Mouse (Mus musculus) fat pad, adult 2 months (tissue): Measurements from ENCODE around the gene Ergic1.

Experiments
- DNase-seq: peaks from one replicate; pipeline ENCODE4 v3.0.0-alpha.2; 2011; ENCODE audit warnings: low read depth, low spot score; ENCODE audit errors: extremely low read depth

Ergic1 gene

DNA sequence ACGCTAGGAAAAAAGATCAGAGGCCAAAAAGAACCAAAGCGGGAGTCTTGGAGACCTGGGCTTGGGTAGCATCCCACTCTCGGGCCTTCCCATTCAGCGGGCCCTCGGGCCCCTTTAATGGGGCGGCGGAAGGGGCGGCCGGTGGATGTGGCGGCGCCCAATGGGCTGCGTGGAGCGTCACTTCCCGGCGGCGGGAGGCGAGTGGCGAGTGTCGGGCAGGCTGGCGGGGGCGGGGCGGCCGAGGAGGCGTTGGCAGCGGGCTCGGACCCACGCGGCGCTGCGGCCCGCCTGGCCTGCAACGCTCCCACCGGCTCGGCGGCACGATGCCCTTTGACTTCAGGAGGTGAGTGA is at the start of gene Ergic1:
Gene Ergic1 (plus strand): TSS at position 200 of the 351 bp plus-strand sequence.
- no peak for DNase-seq

DNA sequence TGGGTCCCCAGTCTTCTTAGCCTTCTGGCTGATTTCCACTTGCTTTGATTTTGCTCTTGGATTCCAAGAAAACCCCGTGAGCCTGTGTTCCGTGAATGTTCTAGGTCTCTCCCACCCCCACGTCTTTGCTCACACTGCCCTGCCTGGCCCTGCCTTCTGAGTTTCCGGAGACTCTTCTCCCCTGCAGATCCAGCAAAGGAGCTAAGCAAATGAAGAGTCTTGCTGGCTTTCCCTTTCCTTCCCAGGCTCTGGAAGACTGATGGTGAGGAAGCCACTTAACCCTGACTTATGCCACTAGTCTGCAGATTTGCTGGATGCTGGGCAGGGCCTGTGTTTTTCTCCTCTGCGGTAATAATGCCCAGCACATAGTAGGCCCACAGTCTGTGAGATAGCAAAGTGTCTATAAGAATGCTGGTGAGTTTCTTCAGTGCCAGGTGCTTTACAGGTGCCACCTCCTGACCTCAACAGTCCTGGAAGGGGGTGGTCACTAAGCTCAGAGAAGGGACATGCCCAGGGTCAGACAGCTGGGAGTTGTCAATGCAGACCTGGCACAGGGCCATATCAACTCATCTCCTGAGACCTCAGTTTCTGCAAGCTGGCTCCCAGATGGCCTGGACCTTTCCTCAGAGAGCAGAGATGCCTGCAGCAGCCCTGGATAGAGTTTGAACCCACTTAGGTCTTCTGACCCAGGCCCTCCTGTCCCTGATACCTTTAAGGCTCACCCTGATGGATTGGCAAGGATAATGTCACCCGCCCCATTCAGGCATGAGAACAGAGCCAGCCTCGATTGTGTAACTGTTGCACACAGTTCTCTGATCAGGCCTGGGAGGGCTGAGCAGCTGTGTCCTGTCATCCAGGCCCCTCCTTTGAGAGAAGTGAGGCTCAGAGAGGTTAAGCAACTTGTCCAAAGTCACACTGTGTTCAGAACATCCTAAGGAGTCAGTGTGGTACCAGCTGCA is 49.2 kb upstream of the Ergic1 start:
- DNase-seq = no peak

DNA sequence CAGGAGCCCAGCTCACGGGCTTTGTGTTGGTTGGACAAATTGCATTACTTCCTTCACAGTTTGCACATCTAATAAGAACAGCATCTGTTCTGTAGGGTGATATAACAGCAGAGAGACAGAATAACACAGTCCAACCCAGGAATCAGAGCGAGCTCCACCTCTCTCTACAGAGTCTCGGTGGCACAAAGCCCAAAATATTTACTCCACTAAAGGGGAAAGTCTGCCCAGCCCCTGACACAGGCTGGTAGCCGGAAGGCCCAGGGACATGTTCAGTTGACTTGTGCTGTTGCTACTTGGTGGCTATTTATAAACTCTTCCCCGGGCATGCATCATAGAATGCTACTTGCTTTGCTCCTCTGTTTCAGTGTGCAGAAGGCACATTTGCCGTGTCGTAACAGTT is 48.3 kb upstream of the Ergic1 start:
- DNase-seq = no peak

DNA sequence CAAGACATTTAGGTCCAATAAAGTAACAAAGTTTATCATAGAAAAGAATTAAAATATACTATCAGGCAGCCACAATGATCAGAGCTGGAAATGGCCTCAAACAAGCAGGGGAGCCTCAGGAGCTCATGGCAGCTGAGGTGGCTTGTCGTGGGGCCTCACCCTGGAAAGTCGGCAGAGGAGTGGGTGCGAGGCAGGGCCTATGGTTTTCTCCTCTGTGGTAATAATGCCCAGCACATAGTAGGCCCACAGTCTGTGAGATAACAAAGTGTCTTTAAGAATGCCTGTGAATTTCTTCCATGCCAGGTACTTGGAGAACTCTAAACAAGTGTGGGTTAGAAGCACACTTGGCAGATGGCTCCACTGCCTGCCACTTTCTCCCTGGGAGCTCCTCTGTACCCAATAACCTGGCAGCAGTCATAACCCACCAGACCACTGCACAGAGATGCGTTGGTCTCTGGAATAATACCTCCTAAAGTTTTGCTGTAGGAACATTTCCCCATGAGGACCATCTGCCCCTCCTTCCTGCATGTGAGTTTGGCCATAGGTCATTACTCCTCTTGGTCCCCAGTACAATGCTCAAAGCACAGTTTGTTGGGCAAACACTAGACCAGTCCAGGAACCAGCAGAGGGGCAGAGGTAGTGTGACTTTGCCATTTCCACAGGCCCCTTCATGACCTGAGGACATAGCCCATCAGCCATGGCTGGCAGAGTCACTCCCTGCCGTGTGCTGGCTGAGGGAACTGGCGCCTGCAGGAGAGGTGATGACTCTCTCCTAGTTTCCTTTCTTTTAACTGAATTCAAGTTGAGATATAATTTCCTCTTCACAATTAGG is 47.6 kb upstream of the Ergic1 start:
- DNase-seq = no peak

DNA sequence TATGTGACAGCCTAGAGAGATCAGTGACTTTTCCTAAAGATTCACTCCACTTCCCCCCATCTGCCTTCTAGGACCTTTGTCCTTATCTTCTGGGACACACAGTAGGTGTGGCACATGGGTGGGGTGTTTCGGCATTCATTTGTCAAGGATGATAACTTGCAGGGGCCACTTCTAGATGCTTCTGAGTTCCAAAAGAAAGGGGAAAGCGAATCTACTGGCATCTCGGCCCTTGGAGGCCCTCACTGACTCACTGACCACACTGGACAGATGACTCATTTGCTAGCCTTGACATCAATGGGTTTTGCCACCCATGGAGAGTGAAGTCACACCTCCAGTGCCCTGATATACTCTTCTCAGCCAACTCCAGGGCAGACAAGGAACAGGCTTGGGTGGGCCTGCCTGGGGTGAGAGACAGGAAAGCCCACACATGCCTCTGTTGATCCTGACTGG is 46.7 kb upstream of the Ergic1 start:
- DNase-seq = no peak

DNA sequence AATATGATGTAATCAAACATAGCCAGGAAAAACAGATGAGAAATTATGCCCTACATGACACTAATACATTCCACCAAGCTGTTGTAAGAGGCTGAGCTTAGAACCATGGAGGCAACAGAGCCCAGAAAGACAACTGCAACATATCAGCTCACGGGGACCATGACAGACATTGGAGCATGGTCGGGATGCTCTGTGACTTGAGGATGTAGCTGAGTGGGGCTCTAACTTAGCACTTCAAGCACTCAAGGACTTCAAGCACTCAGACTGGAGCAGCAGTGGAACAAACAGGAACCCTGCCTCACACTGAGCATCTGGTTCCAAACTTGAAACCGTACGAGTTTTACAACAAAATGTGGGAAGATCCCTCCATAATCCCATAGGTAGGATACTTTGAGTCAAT is 45.6 kb upstream of the Ergic1 start:
- DNase-seq = no peak

DNA sequence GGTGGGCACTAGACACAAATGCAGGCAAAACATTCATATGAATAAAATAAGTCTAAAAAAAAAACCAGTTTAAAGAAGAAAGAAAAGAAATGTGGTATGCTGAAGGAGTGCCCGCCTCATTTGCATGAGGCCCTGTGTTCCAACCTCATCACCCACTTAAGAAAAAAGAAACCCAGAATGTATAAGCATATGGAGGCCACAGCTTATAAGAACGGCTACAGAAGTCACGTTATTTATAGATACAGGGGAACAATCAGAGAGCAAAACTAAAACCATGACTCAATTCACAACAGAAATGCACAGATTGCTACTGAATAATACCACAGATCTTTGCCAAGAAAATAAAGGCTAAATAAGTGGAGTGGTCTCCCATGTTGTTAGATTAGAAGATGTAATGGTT is 43.0 kb upstream of the Ergic1 start:
- no peak for DNase-seq

DNA sequence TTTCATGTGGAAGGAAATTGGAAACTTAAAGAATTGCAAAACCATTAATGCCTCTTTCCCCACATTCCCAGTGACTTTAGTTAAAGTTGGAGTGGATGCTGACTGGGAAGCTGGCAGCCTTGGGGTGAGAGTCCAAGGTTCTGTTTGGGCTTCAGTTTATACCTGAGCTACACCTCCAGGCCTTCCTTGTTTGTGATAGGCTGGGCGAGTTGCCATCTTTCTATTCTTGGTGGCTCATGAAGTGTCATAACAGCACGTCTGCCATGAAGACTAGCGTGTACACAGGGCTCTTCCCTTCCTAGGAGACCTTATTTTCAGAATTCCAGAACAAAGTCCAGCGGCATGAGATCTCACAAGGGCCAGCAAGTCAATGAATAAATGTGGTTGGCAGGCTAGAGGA is 38.6 kb upstream of the Ergic1 start:
- no peak for DNase-seq

DNA sequence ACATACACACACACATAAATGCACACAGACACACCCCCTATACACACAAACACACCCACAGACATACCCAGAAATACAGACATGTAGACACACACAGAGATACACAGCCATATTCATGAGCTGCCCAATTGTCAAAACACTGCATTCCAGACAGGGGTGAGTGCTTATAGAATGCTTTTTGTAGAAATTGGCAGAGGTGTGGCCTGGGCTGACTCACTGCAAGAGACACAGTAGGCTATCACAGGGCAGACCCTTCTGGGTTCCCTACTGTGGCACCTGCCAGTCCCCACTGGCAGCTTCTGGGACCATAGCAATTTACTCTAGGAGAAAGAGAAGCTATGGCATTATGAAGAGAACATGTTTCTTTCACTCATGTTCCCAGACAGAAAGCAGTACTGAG is 37.0 kb upstream of the Ergic1 start:
- DNase-seq = no peak

DNA sequence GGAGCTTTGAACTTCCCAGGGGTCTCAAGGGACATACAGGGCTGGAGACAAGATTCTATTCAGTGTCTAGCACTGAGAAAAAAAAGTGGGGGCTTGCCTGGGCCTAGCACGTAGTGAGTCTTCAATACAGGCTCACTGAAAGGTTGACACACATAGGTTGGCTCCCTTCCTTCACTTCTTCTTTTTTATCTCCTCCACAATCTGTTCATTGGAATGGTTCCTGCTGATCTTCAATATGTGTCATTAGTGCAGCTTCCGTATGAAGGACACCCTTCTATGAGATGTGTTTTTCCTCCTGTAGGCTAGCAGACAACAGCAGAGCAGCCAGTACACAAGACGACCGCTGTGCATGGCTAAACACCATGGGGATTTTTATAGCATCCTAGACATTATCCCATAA is 36.5 kb upstream of the Ergic1 start:
- DNase-seq = no peak

DNA sequence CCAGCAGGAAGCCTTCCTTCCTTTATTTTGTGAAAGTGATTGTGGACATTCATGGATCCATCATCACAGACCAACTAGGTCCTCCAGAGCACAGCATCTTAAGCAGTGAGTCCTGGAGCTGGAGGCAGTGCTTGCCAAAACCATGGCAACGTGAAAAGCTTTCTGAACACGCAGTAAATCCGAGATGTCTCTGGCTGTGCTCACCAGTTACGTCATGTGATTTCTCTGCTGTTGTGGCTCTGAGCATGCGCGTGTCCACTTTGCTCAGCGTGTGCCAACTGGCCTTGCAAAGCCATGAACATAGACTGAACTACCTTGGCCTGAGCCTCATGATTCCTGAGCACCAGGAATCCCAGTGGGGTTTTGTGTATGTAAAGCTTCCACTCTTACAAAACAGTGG is 36.0 kb upstream of the Ergic1 start:
- no peak for DNase-seq

DNA sequence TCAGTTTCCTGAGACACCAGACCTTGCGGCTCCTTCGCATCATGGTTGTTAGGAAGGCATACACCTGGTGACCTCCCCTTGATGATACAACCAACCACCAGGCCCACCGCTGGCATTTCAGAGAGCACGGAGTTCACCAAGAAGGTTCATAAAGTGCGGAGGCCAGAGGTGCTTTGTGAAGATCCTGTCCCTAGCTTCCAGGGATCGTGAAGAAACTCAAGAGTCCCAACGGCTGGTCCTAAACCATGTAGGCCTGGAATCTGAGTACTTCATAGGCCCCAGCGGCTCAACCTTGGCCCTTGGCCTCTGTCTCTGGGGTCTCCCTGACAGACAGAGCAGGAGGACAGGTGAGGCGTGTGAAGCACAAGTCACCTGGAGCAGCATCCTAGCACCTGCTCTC is 34.0 kb upstream of the Ergic1 start:
- DNase-seq = no peak

DNA sequence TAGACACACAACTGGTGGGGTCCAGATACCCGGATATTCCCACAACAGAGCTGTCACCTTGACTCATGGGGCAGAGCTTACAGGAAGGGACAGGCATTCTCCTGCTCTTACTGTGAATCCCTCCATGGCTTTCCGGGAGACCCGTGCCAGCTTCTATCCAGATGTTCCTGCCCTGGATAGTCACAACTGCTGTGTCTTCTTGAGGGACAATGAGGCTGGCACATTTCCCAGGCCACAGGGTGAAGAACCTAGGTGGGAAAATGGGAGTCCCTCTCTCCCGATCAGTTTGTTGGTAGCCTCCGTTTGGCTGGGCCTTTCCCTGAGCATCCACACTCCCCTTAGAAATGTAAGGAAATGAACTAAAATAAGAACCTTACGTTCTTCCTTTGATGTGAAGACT is 32.5 kb upstream of the Ergic1 start:
- no peak for DNase-seq

DNA sequence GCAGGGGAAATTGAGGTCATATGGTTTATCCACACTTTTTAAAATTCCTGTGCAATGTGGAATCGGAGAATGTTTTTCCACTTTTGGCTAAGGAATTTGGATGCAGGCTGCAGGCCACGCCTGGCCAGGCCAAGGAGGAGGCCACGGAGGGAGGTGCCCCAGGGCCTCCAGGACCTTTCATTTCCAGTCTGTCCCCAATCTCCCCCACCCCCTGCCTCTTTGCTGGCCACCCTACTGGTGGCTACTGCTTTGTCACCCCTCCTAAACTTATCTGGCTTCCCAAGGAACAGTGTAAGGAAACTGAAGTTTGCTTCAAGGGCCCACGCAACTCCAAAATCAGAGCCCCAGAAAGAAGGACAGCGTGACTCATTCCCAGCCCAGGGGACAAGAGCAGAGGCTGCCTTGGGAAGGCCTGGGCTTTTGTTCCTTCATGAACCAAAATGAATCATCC is 31.5 kb upstream of the Ergic1 start:
- no peak for DNase-seq

DNA sequence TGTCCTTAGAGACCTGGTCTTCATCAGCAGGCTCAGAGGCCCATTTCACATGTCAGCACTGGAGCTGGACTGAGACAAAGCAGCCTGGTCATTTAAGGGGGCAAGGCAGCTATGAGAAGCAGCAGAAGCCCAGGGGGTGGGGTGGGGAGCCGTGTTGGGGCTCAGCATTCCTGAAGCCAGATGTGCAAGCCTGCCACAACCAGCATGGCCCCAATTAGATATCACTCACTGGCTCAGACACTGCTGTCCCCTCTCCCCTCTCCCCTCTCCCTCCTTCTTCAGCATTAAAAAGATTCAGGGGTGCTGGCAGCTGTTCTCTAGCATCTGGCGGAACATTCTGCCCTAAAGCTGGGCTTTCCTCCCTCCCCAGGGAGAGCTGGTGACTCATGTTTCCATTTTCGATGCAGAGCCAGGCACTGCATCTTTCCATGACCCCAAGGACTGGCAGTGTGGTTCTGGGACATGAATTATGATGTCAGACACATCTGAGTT is 30.7 kb upstream of the Ergic1 start:
- DNase-seq = no peak

DNA sequence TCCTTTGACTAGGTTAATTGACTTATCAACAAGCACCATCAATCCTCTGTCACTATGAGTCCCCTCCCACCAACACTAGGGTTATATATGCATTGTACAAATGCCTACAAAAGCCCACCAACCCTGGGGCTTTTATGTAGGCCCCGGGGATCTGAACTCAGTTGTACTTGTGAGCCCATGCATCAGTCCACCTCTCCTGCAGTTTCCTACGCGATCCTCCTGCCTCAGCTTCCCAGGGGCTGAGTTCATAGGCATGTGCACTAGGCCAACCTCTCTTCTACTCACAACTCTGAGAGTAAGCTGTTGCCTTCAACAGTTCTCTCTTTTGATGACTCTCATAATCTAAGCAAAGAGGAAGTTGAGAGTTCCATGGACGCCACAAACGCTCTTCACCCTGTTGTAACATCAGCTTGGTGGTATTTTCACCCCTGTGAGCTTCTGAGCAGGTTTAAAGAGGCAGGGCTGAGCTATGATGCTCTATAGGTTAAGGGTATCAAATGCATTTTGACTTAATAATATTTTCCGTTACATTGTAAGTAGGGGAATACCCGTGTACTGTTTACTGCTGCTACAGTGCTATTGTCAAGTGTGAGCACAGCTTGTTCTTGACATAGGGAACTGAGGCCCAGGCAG is 29.8 kb upstream of the Ergic1 start:
- no peak for DNase-seq

DNA sequence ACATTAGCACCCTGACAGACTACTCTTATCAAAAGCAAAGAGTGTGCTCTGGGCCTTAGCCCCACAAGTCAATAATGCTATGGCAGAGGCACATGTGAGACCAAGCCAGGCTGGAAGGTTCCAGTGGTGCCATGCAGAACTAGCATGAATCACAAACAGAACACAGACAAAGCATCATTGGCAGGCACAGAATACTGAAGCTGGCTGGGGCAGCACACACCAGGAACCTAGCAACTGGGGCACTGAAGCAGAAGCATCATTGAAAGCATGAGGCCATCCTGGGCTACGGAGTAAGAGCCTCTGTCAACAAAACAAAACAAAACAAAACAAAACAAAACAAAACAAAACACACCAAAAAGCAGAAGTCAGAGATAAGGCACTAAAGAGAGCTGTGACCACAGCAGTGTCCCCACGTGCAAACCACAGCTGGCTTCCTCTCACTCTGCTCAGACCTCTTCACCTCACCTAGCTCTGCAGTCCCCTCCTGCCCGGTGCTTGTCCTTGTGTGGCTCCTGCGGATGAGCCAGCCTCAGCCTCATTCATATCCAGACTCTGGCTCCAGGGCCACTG is 28.7 kb upstream of the Ergic1 start:
- no peak for DNase-seq

DNA sequence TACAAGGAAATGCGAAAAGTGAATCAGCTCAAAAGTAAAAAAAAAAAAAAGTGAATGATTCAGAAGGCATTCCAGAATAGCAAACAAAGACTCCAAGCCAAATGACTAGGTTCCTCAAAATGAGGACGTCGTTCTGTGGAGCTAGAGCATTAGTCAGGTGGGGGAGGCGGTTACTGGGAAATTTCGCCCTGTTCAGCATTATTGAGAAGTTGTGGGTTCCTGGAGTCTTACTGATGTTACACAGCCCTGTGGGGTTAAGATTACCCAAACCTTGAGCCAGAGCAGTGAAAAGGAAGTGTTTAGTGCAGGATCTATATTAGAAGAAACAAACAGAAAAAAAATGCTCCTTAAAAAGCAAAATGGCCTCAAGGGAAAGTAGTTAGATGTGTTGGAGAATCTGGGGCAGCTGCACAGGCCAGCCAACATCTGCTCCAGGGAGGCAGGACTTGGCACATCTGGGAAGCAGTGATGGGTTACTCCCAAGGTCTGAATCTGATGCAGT is 27.4 kb upstream of the Ergic1 start:
- DNase-seq = no peak

DNA sequence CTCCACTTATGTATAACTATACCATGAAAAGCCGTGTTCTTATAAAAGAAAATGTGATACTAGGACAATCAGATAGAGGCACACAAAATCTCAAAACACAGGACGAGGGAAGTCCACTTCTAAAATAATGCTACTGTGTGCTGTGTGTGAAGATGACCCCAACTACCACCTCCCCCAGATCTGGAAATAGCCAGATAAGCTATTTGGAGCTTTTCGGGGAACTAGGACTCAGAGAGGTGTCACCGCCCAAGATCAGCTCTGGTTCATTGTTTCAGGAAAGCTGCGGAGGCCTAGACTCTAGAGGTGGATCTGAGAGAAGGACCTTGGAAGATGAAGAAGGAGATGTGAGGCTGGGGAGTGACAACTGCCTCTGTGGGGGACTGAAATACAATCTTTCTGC is 26.6 kb upstream of the Ergic1 start:
- DNase-seq = no peak

DNA sequence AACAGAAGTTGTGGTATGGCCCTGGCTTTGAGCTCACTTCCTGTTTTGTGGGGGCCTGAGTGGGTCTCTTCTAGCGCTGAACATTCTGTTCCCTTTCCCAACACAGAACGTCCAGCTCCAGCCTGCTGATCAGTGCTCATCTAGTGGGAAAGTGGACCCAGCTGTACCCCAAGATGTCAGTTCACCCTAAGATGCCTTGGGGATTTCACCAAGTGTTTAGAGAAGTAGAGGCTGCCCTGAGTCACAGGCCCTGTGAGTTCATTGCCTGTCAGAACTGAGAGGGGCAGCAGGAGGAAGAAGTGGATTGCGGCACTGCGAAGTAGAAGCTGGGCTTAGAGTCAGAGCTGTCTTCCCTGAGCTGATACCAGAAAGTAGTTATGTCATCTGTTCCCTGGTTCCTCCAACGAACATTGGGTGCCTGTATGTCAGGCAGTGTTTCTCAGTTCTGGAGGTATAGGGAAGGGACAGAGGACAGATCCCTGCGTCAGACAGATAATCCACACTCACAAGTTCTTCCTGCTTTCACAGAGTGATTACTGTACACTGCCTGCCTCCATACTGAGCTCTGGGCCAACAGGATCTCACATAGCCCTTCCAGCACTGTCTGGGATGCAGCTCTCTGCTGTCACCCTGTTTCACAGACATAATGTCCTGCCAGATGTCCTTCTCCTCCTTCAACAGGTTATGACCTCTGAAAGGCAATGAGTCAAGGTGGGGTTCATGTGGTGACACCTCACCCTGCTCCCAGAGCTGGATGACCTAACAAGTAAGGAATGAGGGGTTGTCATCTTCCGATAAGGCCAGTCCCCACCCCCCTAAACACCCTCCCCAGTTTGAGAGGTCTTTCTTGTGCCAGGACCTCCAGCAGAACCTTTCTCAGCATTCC is 25.8 kb upstream of the Ergic1 start:
- DNase-seq = no peak
